Mouse (Mus musculus) spleen, postnatal 36 days (tissue): ENCODE results near the gene Cdk6.

Experiments used
- DNase-seq, 2 experiments: peaks; one replicate each; pipeline ENCODE4 v3.0.0; 2022; ENCODE audit warnings: low spot score in 2 of 2, mixed read lengths in 1 of 2

Gene Cdk6

GRCm38 (mm10) chr5:3482474-3482873, 141.2 kb downstream of the Cdk6 start:
- no peak for DNase-seq

GRCm38 (mm10) chr5:3483054-3483722, 141.9 kb downstream of the Cdk6 start:
- no peak for DNase-seq

GRCm38 (mm10) chr5:3486579-3487282, 145.4 kb downstream of the Cdk6 start:
- DNase-seq = no peak

- DNase-seq = no peak
Measured at GRCm38 (mm10) chr5:3488146-3488774, 147.0 kb downstream of the Cdk6 start.

- DNase-seq = no peak
Measured at GRCm38 (mm10) chr5:3490358-3490757, 149.1 kb downstream of the Cdk6 start.

GRCm38 (mm10) chr5:3491084-3491483, 149.8 kb downstream of the Cdk6 start:
- no peak for DNase-seq

- DNase-seq = no peak
Measured at GRCm38 (mm10) chr5:3491883-3492282, 150.6 kb downstream of the Cdk6 start.

GRCm38 (mm10) chr5:3492776-3493636, 151.7 kb downstream of the Cdk6 start:
- DNase-seq = no peak

- peak; percentile 37 to 40 for DNase-seq
Measured at GRCm38 (mm10) chr5:3493968-3494367, 152.7 kb downstream of the Cdk6 start.

- peak in 1 of 2 experiments; percentile 19 for DNase-seq
Measured at GRCm38 (mm10) chr5:3494452-3495187, 153.3 kb downstream of the Cdk6 start.

GRCm38 (mm10) chr5:3497505-3497925, 156.2 kb downstream of the Cdk6 start:
- no peak for DNase-seq

- DNase-seq = no peak
Measured at GRCm38 (mm10) chr5:3500298-3500697, 159.0 kb downstream of the Cdk6 start.

- DNase-seq = no peak
Measured at GRCm38 (mm10) chr5:3500957-3501563, 159.8 kb downstream of the Cdk6 start.

- DNase-seq = peak; percentile 24 to 37
Measured at GRCm38 (mm10) chr5:3501564-3502001, 160.3 kb downstream of the Cdk6 start.

GRCm38 (mm10) chr5:3502610-3503350, 161.5 kb downstream of the Cdk6 start:
- peak; percentile 49 to 58 for DNase-seq

- no peak for DNase-seq
Measured at GRCm38 (mm10) chr5:3503373-3503772, 162.1 kb downstream of the Cdk6 start.

- no peak for DNase-seq
Measured at GRCm38 (mm10) chr5:3503836-3504323, 162.6 kb downstream of the Cdk6 start.

- DNase-seq = no peak
Measured at GRCm38 (mm10) chr5:3504453-3504852, 163.2 kb downstream of the Cdk6 start.

GRCm38 (mm10) chr5:3505553-3505952, 164.3 kb downstream of the Cdk6 start:
- DNase-seq = no peak
